Mouse (Mus musculus): Measurements from ENCODE around the gene Dnajc13.

DNA sequence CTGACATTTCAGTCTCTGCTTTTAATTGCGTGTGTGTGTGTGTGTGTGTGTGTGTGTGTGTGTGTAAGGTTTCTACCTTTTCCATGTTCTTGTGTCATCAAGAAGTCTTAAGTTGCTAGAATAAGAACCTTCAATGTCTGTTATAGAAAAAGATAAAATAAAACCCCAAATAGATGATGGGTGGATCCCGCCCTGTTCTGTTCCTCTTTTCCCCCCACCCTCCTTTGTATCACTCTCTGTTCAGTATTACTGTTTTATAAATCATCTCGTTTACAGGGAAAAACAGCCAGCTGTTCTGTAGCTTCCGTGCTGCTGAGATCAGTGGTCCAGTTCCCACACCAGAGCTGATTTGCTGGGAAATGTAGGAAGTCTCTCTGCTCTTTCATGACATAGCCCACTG, 9.3 kb upstream of the Dnajc13 start:
- TF ChIP-seq CTCF (IDR thresholded peaks at IDR 0.05; ENCODE audit: borderline replicate concordance, extremely low read depth, insufficient read depth, insufficient read length): no peak
- no peak for TF ChIP-seq POLR2A (IDR thresholded peaks at IDR 0.05; ENCODE audit: borderline replicate concordance, extremely low read depth, insufficient read depth, insufficient read length, poor library complexity, severe bottlenecking)

All from brain, embryonic 14.5 days (tissue).